Mouse (Mus musculus) neural tube, embryonic 12.5 days (tissue): ENCODE measurements at regions not wholly inside any gene's neighbourhood (a gene's known extent, or its start where the extent isn't known, plus 50 kb on each side); places are given as distances from the start of the nearest gene placed in this dataset.

ENCODE experiments used
- ATAC-seq: fragments of 200-750 bp; cut with Nextera tagmentation; 2 replicates; pipeline ENCODE4 v1.8.0; 2017; ENCODE audit warnings: low read depth, mild to moderate bottlenecking, moderate TSS enrichment, moderate library complexity; ENCODE audit not compliant: low FRiP score
- H3K27ac ChIP-seq: fragments of 300-500 bp; sonication (generic); 2 replicates; pipeline ENCODE4 v1.5.1; 2016
- H3K27me3 ChIP-seq: fragments of 300-500 bp; sonication (generic); replicated peaks from 2 replicates; pipeline ENCODE4 v1.6.1; 2016; ENCODE audit warnings: mild to moderate bottlenecking
- H3K36me3 ChIP-seq: fragments of 300-500 bp; sonication (generic); 2 replicates; pipeline ENCODE4 v1.6.1; 2016; ENCODE audit warnings: mild to moderate bottlenecking
- H3K4me1 ChIP-seq: fragments of 300-500 bp; sonication (generic); 2 replicates; pipeline ENCODE4 v1.6.1; 2016
- H3K4me2 ChIP-seq: fragments of 300-500 bp; sonication (generic); replicated peaks from 2 replicates; pipeline ENCODE4 v1.6.1; 2016; ENCODE audit warnings: mild to moderate bottlenecking
- H3K4me3 ChIP-seq: fragments of 300-500 bp; sonication (generic); 2 replicates; pipeline ENCODE4 v1.5.1; 2016
- H3K9ac ChIP-seq: fragments of 300-500 bp; sonication (generic); 2 replicates; pipeline ENCODE4 v1.6.1; 2016; ENCODE audit warnings: mild to moderate bottlenecking
- H3K9me3 ChIP-seq: fragments of 300-500 bp; sonication (generic); 2 replicates; pipeline ENCODE4 v1.6.1; 2016; ENCODE audit warnings: mild to moderate bottlenecking
- WGBS: fragments of 180-500 bp; shearing (Covaris S2); methylation state at CpG from one replicate; pipeline ENCODE4 v1.1.7; 2016; 5-methylcytosine and 5-hydroxymethylcytosine counted together

DNA sequence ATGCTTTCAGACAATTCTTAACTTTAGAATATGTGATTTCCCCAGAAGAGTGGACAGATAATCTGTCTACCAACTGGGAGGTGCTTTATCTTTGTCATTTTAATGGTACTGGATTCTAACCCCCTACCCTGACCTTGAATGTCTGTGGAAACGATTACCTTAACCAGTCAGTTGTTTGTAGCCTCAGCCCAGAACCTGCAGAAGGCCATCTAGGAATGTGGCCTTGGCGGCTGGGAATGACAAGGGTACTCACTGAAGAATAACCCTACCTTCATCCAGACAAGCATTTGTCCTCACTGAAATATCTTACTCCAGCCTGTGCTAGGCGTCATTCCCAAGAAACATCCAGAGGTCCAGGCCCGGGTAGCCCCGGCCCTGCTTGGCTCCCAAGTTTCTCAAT is 337.1 kb upstream of the Trpc7 start:
- Histone ChIP-seq H3K9me3 (no peaks in the 10 kb centered on the region), H3K4me1 (no peaks in the 10 kb centered on the region), H3K36me3 (no peaks in the 10 kb centered on the region), H3K27ac (no peak overlapping the region), H3K9ac (no peak overlapping the region), H3K4me3 (no peak overlapping the region), H3K4me2 (no peak overlapping the region), H3K27me3 (no peaks in the 10 kb centered on the region)
- no peak for ATAC-seq
- WGBS, result 86% methylated on average over 5 of the region's 5 CpGs

DNA sequence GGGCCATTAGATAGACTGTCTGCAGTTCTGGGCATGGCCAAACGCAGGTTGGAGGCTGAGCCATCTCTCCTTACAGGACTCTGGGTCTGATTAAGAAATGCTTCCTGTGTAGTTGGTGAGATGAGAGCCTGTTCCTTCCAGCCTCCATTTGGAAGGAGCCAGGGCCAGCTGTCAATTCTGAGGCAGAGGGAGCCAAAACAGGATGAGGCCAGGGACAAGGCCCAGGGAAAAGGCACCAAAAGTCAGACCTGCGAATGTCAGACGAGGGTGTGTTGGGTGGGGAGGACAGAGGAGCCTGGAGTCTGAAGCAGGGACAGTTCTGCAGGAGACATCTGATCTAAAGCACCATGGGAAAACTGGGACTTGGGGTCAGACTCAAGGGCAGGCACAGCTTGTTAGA is 335.9 kb upstream of the Trpc7 start:
- Histone ChIP-seq H3K9ac (no peak overlapping the region), H3K27me3 (no peaks in the 10 kb centered on the region), H3K4me1 (no peaks in the 10 kb centered on the region), H3K27ac (no peak overlapping the region), H3K4me2 (no peak overlapping the region), H3K9me3 (no peaks in the 10 kb centered on the region), H3K36me3 (no peaks in the 10 kb centered on the region), H3K4me3 (no peak overlapping the region)
- 70% methylated on average over 3 of the region's 3 CpGs for WGBS
- ATAC-seq, result no peak

DNA sequence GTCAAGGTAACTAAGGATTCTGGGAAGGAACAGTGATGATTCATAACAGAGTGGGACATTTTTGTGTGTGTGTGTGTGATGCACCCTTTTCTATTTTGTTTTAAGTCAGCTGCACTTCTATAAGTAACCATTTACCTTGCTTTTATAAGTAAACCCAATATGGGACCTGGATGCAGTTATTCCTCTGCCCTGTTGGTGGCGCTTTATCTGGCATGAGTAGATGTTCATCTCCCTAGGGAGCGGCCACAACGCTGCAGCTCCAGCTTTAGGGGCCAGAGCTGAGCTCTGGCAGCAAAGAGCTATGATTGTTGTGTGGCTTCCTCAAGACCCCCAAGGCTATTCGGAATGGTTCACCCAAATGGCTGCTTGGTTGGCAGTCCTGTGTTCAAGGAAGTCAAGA is 334.5 kb upstream of the Trpc7 start:
- H3K36me3 ChIP-seq, result no peaks in the 10 kb centered on the region
- no peak for ATAC-seq

GRCm38 (mm10) chr13:57221092-57221491 is 325.3 kb upstream of the Trpc7 start:
- no peak overlapping the region for H3K9ac ChIP-seq
- no peak overlapping the region for H3K4me2 ChIP-seq
- H3K4me3 ChIP-seq, result no peak overlapping the region
- H3K4me1 ChIP-seq, result 0 out of 2 replicates have a peak, but pooled peaks cover 2% of the 10 kb centered on the region
- no peaks in the 10 kb centered on the region for H3K36me3 ChIP-seq
- H3K27ac ChIP-seq, result no peak overlapping the region
- 84% methylated on average over 8 of the region's 8 CpGs for WGBS
- H3K9me3 ChIP-seq, result no peaks in the 10 kb centered on the region
- ATAC-seq, result no peak
- no peaks in the 10 kb centered on the region for H3K27me3 ChIP-seq

More for the DNA sequence above, 334.5 kb upstream of the Trpc7 start:
- H3K4me2 ChIP-seq, result no peak overlapping the region
- no peak overlapping the region for H3K4me3 ChIP-seq
- no peak overlapping the region for H3K9ac ChIP-seq
- 61% methylated on average over 4 of the region's 4 CpGs for WGBS
- H3K27me3 ChIP-seq, result no peaks in the 10 kb centered on the region
- H3K27ac ChIP-seq, result no peak overlapping the region
- H3K9me3 ChIP-seq, result no peaks in the 10 kb centered on the region
- H3K4me1 ChIP-seq, result no peaks in the 10 kb centered on the region

- H3K27ac ChIP-seq, result no peak overlapping the region
- H3K9me3 ChIP-seq, result no peaks in the 10 kb centered on the region
- H3K9ac ChIP-seq, result no peak overlapping the region
- WGBS, result 20% methylated on average over 7 of the region's 7 CpGs
- H3K4me3 ChIP-seq, result no peak overlapping the region
- peaks cover 9% of the 10 kb centered on the region; the same call in 1 of the 2 replicates for H3K4me1 ChIP-seq
- H3K27me3 ChIP-seq, result no peaks in the 10 kb centered on the region
- ATAC-seq, result no peak
- no peaks in the 10 kb centered on the region for H3K36me3 ChIP-seq
- no peak overlapping the region for H3K4me2 ChIP-seq
Observed at GRCm38 (mm10) chr13:57216161-57216560, 320.4 kb upstream of the Trpc7 start.

DNA sequence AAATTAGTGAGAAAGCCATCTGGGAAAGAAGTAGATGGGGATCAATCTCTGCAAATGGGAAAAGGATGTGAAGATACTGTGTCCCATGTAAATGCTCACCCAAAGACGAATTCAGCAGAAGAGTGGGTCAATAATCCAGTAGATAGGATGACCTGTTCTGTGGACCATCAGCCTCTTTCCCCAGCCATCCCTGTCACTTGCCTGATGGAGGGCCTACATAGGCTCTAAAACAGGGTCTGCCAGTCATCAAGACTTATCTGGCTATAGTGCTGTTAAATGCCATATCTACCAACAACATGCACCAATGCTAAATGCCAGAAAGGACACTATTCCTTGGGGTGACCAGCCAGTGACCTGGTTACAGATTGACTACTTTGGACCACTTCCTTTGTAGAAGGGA is 316.5 kb upstream of the Trpc7 start:
- Histone ChIP-seq H3K4me2 (no peak overlapping the region), H3K27ac (no peak overlapping the region), H3K4me3 (no peak overlapping the region), H3K4me1 (peaks cover 9% of the 10 kb centered on the region; the same call in 1 of the 2 replicates), H3K9ac (no peak overlapping the region), H3K27me3 (no peaks in the 10 kb centered on the region), H3K9me3 (no peaks in the 10 kb centered on the region), H3K36me3 (no peaks in the 10 kb centered on the region)
- ATAC-seq, result no peak
- WGBS, result 75% methylated on average over 1 of the region's 1 CpGs

GRCm38 (mm10) chr13:57191195-57191594 is 295.4 kb upstream of the Trpc7 start:
- Histone ChIP-seq H3K27ac (no peak overlapping the region), H3K27me3 (no peaks in the 10 kb centered on the region), H3K4me1 (no peaks in the 10 kb centered on the region), H3K36me3 (no peaks in the 10 kb centered on the region), H3K4me3 (no peak overlapping the region), H3K9ac (no peak overlapping the region), H3K9me3 (no peaks in the 10 kb centered on the region), H3K4me2 (no peak overlapping the region)
- no peak for ATAC-seq
- 66% methylated on average over 3 of the region's 3 CpGs for WGBS

DNA sequence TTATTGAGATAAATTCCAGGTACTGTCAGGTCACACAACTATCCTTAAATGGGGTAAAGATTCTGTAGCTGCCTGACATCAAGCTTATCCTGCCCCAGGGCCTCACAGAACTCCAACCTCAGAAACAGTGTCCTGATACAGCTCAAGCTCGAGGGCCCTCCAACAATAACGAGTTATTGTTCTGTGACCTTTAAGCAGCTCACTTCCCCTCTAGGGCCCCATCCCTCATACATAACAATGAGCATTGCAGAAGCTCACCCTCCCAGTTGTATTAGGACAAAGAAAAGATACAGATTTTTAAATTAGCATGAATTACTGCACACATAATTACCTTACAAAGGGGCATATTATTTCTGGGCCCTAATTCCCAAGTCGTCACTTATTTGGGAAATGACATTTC is 293.5 kb upstream of the Trpc7 start:
- Histone ChIP-seq H3K4me2 (no peak overlapping the region), H3K27ac (no peak overlapping the region), H3K4me3 (no peak overlapping the region), H3K9ac (no peak overlapping the region), H3K4me1 (no peaks in the 10 kb centered on the region), H3K9me3 (no peaks in the 10 kb centered on the region), H3K36me3 (no peaks in the 10 kb centered on the region), H3K27me3 (no peaks in the 10 kb centered on the region)
- WGBS, result 20% methylated on average over 3 of the region's 3 CpGs
- ATAC-seq, result no peak

GRCm38 (mm10) chr13:57186168-57186567 is 290.4 kb upstream of the Trpc7 start:
- WGBS, result 75% methylated on average over 2 of the region's 2 CpGs
- no peak for ATAC-seq
- Histone ChIP-seq H3K4me2 (no peak overlapping the region), H3K27me3 (no peaks in the 10 kb centered on the region), H3K9me3 (no peaks in the 10 kb centered on the region), H3K27ac (no peak overlapping the region), H3K4me3 (no peak overlapping the region), H3K9ac (no peak overlapping the region), H3K4me1 (no peaks in the 10 kb centered on the region), H3K36me3 (no peaks in the 10 kb centered on the region)

GRCm38 (mm10) chr13:57170180-57170579 is 274.4 kb upstream of the Trpc7 start:
- Histone ChIP-seq H3K27me3 (no peaks in the 10 kb centered on the region), H3K4me2 (no peak overlapping the region), H3K27ac (no peak overlapping the region), H3K9me3 (no peaks in the 10 kb centered on the region), H3K36me3 (no peaks in the 10 kb centered on the region), H3K4me3 (no peak overlapping the region), H3K9ac (no peak overlapping the region), H3K4me1 (no peaks in the 10 kb centered on the region)
- 73% methylated on average over 3 of the region's 3 CpGs for WGBS
- no peak for ATAC-seq

- no peak for ATAC-seq
- 88% methylated on average over 2 of the region's 2 CpGs for WGBS
- H3K4me2 ChIP-seq, result no peak overlapping the region
- no peak overlapping the region for H3K27ac ChIP-seq
- no peaks in the 10 kb centered on the region for H3K36me3 ChIP-seq
- no peaks in the 10 kb centered on the region for H3K4me1 ChIP-seq
- H3K9ac ChIP-seq, result no peak overlapping the region
- H3K4me3 ChIP-seq, result no peak overlapping the region
- H3K9me3 ChIP-seq, result no peaks in the 10 kb centered on the region
- H3K27me3 ChIP-seq, result no peaks in the 10 kb centered on the region
Observed at GRCm38 (mm10) chr13:57169621-57170020, 273.8 kb upstream of the Trpc7 start.

DNA sequence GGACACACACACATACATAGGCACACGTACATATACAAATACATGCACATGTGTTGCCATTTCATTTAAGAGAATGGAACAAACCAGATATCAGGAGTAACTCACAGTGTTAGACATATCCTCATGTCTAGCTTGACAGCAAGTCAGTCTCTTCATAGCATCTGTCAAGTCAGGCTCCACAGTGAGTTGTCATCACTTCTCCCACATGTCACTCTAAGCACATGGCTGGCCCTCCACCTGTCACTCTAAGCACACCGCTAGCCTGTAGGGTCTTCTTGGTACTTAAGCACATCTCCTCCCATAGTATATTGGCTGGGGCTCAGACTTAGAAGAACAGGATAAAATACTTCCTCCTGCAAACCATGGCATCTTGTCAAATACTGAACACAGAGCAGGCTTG is 269.6 kb upstream of the Trpc7 start:
- Histone ChIP-seq H3K9ac (no peak overlapping the region), H3K27ac (no peak overlapping the region), H3K36me3 (no peaks in the 10 kb centered on the region), H3K4me3 (no peak overlapping the region), H3K4me2 (no peak overlapping the region), H3K9me3 (no peaks in the 10 kb centered on the region), H3K27me3 (no peaks in the 10 kb centered on the region), H3K4me1 (no peaks in the 10 kb centered on the region)
- 92% methylated on average over 2 of the region's 2 CpGs for WGBS
- ATAC-seq, result no peak

DNA sequence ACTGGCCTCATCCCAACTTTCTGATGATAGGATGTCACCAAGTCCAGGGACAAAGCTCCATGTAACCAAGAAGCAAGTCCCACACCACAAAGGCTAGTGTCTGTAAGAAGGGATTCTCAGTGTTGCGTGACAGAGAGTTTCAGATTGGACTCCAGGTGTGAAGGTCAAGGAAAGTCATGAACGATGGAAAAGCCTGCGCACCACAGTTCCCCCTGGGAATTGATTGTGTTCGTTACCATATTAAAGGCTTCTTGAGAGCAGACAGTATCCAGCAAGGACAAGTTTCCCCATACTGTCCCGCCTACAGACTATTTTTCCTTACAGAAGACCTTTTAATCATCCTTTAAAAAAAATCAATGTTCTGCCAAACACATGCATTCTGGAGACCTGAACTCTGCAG is 257.0 kb upstream of the Trpc7 start:
- no peaks in the 10 kb centered on the region for H3K9me3 ChIP-seq
- no peak overlapping the region for H3K4me2 ChIP-seq
- WGBS, result 66% methylated on average over 5 of the region's 5 CpGs
- no peaks in the 10 kb centered on the region for H3K27me3 ChIP-seq
- no peak for ATAC-seq
- H3K36me3 ChIP-seq, result no peaks in the 10 kb centered on the region
- no peak overlapping the region for H3K9ac ChIP-seq
- H3K27ac ChIP-seq, result no peak overlapping the region
- H3K4me1 ChIP-seq, result no peaks in the 10 kb centered on the region
- no peak overlapping the region for H3K4me3 ChIP-seq
